Mouse (Mus musculus) left cerebral cortex, postnatal 36 days (tissue): ENCODE measurements at regions not wholly inside any gene's neighbourhood (a gene's known extent, or its start where the extent isn't known, plus 50 kb on each side); places are given as distances from the start of the nearest gene placed in this dataset.

ENCODE experiments used
- DNase-seq, 2 experiments: peaks; one replicate each; pipeline ENCODE4 v3.0.0; 2021 to 2022; ENCODE audit warnings: low spot score in 2 of 2, mixed read lengths in 1 of 2
- intact Hi-C: fragments of 180-260 bp; cut with DNase I; formaldehyde crosslinking; loops from one replicate; pipeline ENCODE4 v1.15.1; 2025

GRCm38 (mm10) chr6:50885031-50885430, 230.8 kb upstream of the Npvf start:
- intact Hi-C loops = no loop called here
- DNase-seq = no peak

GRCm38 (mm10) chr6:50885771-50886360, 231.6 kb upstream of the Npvf start:
- intact Hi-C loops = no loop called here

GRCm38 (mm10) chr6:50890370-50891204, 236.3 kb upstream of the Npvf start:
- intact Hi-C loops = no loop called here
- DNase-seq = peak; percentile 16 to 32

More at GRCm38 (mm10) chr6:50885771-50886360, 231.6 kb upstream of the Npvf start:
- no peak for DNase-seq

GRCm38 (mm10) chr6:50891205-50891526, 236.9 kb upstream of the Npvf start:
- intact Hi-C loops = no loop called here
- DNase-seq = no peak

- no peak for DNase-seq
- intact Hi-C loops = no loop called here
Observed at GRCm38 (mm10) chr6:50898792-50899191, 244.6 kb upstream of the Npvf start.

GRCm38 (mm10) chr6:50915166-50916030, 261.2 kb upstream of the Npvf start:
- intact Hi-C loops = no loop called here

GRCm38 (mm10) chr6:50918248-50918647, 264.0 kb upstream of the Npvf start:
- DNase-seq = no peak
- intact Hi-C loops = no loop called here

More at GRCm38 (mm10) chr6:50915166-50916030, 261.2 kb upstream of the Npvf start:
- no peak for DNase-seq

GRCm38 (mm10) chr6:50922235-50922634, 268.0 kb upstream of the Npvf start:
- intact Hi-C loops = no loop called here
- peak in 1 of 2 experiments; percentile 27 for DNase-seq

GRCm38 (mm10) chr6:50924571-50924970, 270.3 kb upstream of the Npvf start:
- intact Hi-C loops = no loop called here
- no peak for DNase-seq

- intact Hi-C loops = no loop called here
- no peak for DNase-seq
Observed at GRCm38 (mm10) chr6:50924998-50925397, 270.8 kb upstream of the Npvf start.

GRCm38 (mm10) chr6:50926313-50926712, 272.1 kb upstream of the Npvf start:
- intact Hi-C loops = no loop called here
- no peak for DNase-seq

- intact Hi-C loops = no loop called here
- DNase-seq = no peak
Observed at GRCm38 (mm10) chr6:50929503-50929902, 275.3 kb upstream of the Npvf start.

GRCm38 (mm10) chr6:50933510-50933909, 279.3 kb upstream of the Npvf start:
- intact Hi-C loops = no loop called here
- no peak for DNase-seq

- intact Hi-C loops = no loop called here
Observed at GRCm38 (mm10) chr6:50934245-50934644, 280.0 kb upstream of the Npvf start.

GRCm38 (mm10) chr6:50936306-50936705, 282.1 kb upstream of the Npvf start:
- no peak for DNase-seq
- intact Hi-C loops = loop anchor here (2.0 to 5.0 kb wide), 2 partner anchors 231 to 258 kb away; no protein-coding TSS in a partner anchor

More at GRCm38 (mm10) chr6:50934245-50934644, 280.0 kb upstream of the Npvf start:
- DNase-seq = no peak

GRCm38 (mm10) chr6:50937094-50937493, 282.9 kb upstream of the Npvf start:
- DNase-seq = peak; percentile 55 to 68

GRCm38 (mm10) chr6:50938879-50939278, 284.6 kb upstream of the Npvf start:
- intact Hi-C loops = loop anchor here (5.0 kb wide), 1 partner anchor 228 kb away; no protein-coding TSS in a partner anchor
- DNase-seq = no peak

More at GRCm38 (mm10) chr6:50937094-50937493, 282.9 kb upstream of the Npvf start:
- intact Hi-C loops = loop anchor here (1.0 to 5.0 kb wide), 3 partner anchors 129 to 258 kb away; no protein-coding TSS in a partner anchor

- no peak for DNase-seq
- intact Hi-C loops = loop anchor here (5.0 kb wide), 1 partner anchor 228 kb away; no protein-coding TSS in a partner anchor
Observed at GRCm38 (mm10) chr6:50939440-50939839, 285.2 kb upstream of the Npvf start.

- DNase-seq = no peak
- intact Hi-C loops = no loop called here
Observed at GRCm38 (mm10) chr6:50940118-50940517, 285.9 kb upstream of the Npvf start.
